Mouse (Mus musculus): ENCODE measurements around the gene Car10.

Car10 gene

GRCm38 (mm10) chr11:93590652-93591051 lies 492.8 kb downstream of the Car10 start:
- no peak for DNase-seq

DNA sequence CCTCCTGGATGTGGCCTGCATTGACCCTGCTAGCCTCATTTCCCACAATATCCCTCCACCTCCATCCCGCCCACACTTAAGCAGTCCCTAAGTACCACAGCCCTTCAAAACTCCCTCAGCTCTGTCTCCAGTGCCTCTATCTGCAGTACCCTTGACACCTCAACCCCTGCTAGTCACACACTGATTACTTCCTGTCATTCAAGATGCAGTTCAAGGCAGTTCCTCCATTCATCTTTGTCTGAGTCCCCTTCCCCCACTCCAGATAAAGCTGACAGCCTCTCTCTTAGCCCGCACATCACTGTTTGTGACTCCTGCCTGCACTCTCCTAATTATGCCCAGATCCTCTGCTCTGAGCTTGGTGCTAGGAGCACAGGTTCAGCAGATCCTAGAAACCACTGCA lies 496.2 kb downstream of the Car10 start:
- no peak for DNase-seq

DNA sequence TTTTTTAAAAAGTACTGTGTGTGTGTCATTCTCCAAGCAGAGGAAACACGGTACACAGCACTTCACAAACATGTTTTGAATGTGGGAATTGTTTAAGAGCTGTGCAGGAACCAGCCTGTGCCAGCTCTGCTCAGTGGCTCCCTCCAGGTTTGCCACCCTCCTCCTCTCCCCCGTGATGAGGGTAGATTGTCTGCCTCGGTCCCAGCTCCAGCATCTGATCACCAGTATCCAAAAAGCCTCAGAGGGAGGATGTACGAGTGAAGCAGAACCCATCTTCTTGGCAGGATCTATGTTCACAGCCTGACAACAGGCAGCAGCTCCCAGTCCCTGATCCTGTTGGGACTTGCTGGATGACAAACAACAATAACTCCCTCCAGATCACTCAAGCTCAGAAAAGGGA lies 500.3 kb downstream of the Car10 start:
- no peak for DNase-seq

- no peak for DNase-seq
These were observed 501.9 kb downstream of the Car10 start for GRCm38 (mm10) chr11:93599755-93600154.

GRCm38 (mm10) chr11:93603575-93603974 lies 505.7 kb downstream of the Car10 start:
- DNase-seq: no peak

GRCm38 (mm10) chr11:93607111-93607510 lies 509.3 kb downstream of the Car10 start:
- no peak for DNase-seq

GRCm38 (mm10) chr11:93608716-93609115 lies 510.9 kb downstream of the Car10 start:
- no peak for DNase-seq

DNA sequence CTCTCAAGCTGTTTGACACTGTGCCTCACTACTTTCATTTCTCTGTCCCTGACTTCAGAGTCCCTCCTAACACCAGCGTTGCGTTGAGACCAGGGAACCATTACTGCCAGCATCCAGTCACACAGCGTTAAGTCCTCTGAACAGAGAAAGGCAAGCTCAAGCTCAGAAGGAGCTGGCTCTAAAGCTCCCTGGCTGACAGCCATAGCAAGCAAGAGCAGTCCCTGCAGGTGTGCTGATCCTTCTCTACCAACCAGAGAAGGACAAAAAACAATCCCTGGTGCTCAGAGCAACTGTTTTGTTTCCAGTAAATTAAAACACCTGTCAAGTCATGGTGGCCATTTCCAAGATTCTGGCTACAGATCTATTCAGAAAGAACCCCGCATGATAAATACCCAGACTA lies 514.2 kb downstream of the Car10 start:
- DNase-seq: no peak

DNA sequence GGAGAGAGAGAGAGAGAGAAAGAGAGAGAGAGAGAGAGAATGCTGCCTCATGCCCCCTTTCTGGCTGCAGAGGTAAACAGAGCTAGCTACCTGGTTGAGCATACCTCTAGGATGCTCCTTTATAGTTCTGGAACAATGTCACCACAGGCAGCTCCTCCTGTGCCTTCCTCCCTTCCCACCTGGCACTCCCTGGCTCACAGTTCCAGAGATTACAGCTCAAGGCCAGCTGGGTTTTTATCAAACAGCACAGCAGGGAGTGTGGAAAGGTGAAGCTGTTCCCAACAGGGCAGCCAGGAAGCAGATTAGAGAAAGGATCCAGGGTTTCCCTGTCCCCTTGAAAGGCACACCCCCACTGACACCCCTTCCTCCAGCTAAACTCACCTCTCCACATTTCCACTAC lies 517.0 kb downstream of the Car10 start:
- no peak for DNase-seq

DNA sequence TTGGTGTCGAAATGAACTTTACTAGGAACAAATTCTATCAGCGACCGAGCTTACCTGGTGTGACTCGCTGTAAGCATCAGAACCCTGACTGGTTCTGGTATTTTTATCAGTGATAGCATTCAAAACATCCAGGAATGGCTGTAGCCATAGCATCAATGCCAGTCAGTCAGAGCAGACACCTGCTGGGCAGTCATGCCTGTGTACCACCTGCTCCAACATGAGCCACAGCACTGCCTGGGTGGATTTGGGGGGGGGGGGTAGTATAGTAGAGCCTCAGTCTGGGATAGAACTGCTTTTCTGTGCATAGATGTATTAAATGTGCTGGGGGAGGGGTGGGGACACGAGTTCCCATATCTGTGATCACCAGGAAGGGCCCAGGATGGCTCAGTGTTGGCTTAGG lies 525.8 kb downstream of the Car10 start:
- DNase-seq: no peak

- DNase-seq: no peak
These were observed 541.6 kb downstream of the Car10 start for GRCm38 (mm10) chr11:93639410-93639809.

DNA sequence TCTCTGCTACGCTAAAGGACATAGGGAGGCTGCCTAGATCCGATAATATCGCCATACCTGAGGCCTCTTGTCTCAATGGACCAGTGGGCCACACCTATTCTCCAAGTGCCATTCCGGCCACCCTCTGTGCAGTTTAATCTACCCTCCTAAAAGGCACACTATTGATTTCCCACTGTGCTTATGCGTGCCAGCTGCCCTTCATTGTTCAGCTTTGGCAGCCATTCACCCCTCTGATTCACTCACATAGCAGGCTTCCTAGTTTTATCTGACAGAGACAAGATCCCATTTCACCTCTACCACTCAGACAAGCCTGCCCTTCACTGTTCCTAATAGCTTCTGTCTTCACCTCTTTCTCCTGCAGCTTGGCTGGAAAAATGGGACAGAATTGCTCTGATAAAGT lies 543.1 kb downstream of the Car10 start:
- DNase-seq: no peak

- DNase-seq: no peak
These were observed 544.5 kb downstream of the Car10 start for GRCm38 (mm10) chr11:93642331-93642730.

DNA sequence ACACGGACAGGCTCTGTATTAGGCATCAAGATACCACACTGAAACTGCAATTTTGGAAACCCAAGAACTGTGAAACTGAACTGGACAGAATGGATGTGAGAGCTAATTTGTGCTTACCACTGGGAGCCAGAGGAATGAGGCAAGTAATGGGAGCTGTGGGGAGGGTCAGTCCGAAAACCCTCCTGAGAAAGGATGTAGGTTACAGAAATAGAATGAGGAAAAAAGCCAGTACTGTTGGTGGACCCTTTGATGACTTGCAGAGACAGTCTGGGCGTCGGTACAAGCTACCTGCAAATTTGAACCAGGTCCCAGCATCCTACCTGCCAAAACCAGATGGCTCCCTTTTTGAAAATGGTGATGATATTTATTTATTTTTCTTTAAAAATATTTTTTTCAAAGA lies 545.2 kb downstream of the Car10 start:
- no peak for DNase-seq

GRCm38 (mm10) chr11:93643436-93643835 lies 545.6 kb downstream of the Car10 start:
- no peak for DNase-seq

GRCm38 (mm10) chr11:93646216-93646615 lies 548.4 kb downstream of the Car10 start:
- no peak for DNase-seq
